Mouse (Mus musculus) heart, postnatal 0 days (tissue): ENCODE measurements at regions not wholly inside any gene's neighbourhood (a gene's known extent, or its start where the extent isn't known, plus 50 kb on each side); places are given as distances from the start of the nearest gene placed in this dataset.

Experiments used
- CTCF ChIP-seq: IDR thresholded peaks from 2 replicates; pipeline ENCODE4 v1.5.1; 2016; ENCODE audit warnings: antibody characterized with exemption, control low read depth, low read depth
- EP300 ChIP-seq: IDR thresholded peaks from 2 replicates; pipeline ENCODE4 v1.6.1; 2016; ENCODE audit warnings: antibody characterized with exemption, low read depth

DNA sequence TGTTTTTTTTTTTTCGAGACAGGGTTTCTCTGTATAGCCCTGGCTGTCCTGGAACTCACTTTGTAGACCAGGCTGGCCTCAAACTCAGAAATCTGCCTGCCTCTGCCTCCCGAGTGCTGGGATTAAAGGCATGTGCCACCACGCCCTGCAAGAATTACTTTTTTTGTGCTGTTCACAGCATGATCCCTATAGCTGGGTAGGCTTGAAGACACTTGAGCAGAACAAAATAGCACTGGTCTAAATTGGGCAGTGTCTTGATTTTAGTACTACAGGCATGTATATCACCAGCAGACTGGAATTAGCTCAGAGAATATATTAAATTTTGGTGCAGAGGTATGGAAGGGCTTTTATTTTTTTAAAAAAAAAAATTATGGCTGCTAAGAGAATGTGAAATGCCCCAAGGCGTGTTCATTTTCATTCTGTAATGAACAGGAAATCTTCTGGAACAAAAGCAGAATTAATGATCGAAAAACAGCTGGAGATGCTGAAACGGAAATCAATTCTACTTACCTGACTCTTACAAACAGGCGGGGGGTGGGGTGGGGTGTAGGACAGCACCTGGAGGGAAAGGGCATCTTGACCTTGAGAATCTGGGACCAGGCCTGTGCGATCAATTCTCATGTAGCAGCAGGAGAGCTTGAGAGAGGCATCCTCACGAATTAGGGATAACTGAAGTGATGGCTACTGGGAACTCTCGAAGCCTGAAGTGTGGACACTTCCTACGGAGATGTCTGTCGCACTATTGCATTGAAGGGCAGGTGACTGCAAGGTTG, 410.2 kb upstream of the Adamts9 start:
- no peak for TF ChIP-seq CTCF
- no peak for TF ChIP-seq EP300
